Mouse (Mus musculus) gastrocnemius, adult 2 months (tissue): ENCODE data around the gene Krtcap3. TPM values are rescaled to one million over a fixed set of nuclear protein-coding genes. Genes with fewer than 3 reads are reported as not detected.
"Not testable (repeated sequence)": the region's sequence is repeated elsewhere in the genome, so short reads cannot be mapped to it uniquely, and the experiment has no call there.

Experiments used
- DNase-seq: peaks from one replicate; pipeline ENCODE4 v3.0.0; 2022
- H3K27ac ChIP-seq: fragments of 200-600 bp; 2 replicates; pipeline ENCODE4 v1.8.1; 2022; ENCODE audit warnings: mild to moderate bottlenecking
- H3K4me3 ChIP-seq: fragments of 200-600 bp; 2 replicates; pipeline ENCODE4 v1.8.1; 2022; ENCODE audit warnings: mild to moderate bottlenecking, moderate library complexity
- CTCF ChIP-seq: fragments of 200-600 bp; IDR thresholded peaks from 2 replicates; pipeline ENCODE4 v1.8.1; 2022; ENCODE audit warnings: antibody characterized with exemption, mild to moderate bottlenecking, moderate library complexity
- intact Hi-C: fragments of 180-260 bp; cut with DNase I; formaldehyde crosslinking; loops from one replicate; pipeline ENCODE4 v1.15.1; 2025
- long read RNA-seq, 2 experiments: library from polyadenylated mRNA; stranded (forward); transcript quantifications; one replicate each; pipeline ENCODE4 v2.0.0; 2021
- total RNA-seq, 2 experiments: library from RNA; stranded (reverse); gene quantifications; 2 replicates each; pipeline ENCODE4 v1.2.3; 2021

Gene Krtcap3
- 1 to 10 TPM; 1.5 to 2.0 TPM for total RNA-seq
- long read RNA-seq, experiment 1, result 0 reads
- long read RNA-seq, experiment 2, result 0 reads

- intact Hi-C loops, result no loop called here
- TF ChIP-seq CTCF, result no peak
- Histone ChIP-seq H3K4me3 (no peak within 1 kb of the TSS), H3K27ac (0 out of 2 replicates have a peak within 1 kb of the TSS, but pooled peaks have one; percentile 12)
- DNase-seq, result no peak
Measured at GRCm38 (mm10) chr5:31251541-31252101, at the start of gene Krtcap3. TSS of gene Krtcap3 (plus strand) at chr5:31251691.

DNA sequence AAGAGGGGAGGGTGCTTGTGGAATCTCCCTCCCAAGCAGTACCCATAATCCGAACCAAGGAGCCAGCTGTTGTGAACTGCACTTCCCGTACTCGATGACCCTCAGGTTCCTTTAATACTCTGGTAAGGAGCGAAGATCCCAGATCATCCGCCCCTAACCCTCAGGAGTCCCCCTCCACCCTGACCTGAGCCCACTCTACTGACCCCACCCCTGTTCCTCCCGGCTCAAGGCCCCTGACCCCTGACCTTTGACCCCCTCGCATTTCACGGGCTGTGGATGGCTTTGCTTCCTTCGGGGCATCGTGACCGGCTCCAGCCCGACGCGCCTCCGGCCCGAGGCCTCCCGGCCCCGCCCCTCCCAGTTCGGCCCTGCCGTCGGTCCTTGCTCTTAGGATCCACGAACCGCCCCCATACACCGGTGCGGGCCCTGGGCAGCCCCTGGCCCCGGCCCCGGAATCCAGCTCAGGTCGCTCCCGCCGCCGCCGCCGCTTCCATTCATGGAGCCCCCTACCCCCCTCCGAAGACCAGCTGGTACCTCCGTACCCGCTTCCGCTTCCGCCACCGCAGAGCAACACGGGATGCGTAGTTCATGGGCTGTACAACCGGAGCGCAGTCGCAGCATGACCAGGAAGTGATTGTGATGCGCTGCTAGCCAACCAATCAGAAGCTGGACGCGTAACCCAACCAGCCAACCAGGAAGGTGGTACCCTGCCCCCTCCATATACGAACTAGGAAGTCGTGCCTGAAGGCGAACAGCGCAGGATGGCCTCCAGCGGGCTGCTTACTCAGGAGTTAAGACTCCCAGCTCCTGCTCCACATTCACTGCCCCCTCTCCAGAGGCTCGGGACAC is 49.5 kb upstream of the Krtcap3 start, which contains the start of gene Zfp513:
Gene Zfp513, minus strand, starts transcription at position 562 of the 849 bp plus-strand sequence.
- DNase-seq, result peak; percentile 96
- intact Hi-C loops, result loop anchor here (2.0 kb wide), 1 partner anchor 19 kb away; the partner anchor contains the start of gene Ppm1g
- Histone ChIP-seq H3K27ac (peak within 1 kb of the TSS; percentile 93), H3K4me3 (peak within 1 kb of the TSS; percentile 91)
- TF ChIP-seq CTCF, result no peak

GRCm38 (mm10) chr5:31202933-31203332 is 48.6 kb upstream of the Krtcap3 start:
- TF ChIP-seq CTCF, result no peak
- Histone ChIP-seq H3K4me3 (peak overlapping the region; percentile 91), H3K27ac (peak overlapping the region; percentile 93)
- DNase-seq, result no peak
- intact Hi-C loops, result loop anchor here (2.0 kb wide), 1 partner anchor 18 kb away; the partner anchor contains the start of gene Ppm1g

DNA sequence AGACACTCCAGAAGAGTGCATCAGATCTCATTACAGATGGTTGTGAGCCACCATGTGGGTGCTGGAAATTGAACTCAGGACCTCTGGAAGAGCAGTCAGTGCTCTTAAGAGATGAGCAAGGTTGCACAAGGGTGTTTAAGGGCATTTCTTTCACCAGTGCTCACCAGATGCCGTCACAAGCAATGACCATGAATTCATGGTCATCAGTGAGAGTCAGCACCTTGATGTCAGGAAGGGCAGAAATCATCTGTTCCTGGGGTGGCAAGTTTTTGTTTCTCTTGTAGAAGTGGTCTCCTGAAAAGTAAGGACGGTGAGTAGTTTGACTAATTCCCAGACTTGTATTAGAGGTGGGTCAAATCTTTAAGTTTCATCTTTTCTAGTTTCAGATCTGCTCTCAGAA is 47.6 kb upstream of the Krtcap3 start:
- intact Hi-C loops, result loop anchor here (2.0 kb wide), 1 partner anchor 17 kb away; the partner anchor contains the start of gene Ppm1g
- Histone ChIP-seq H3K27ac (no peak overlapping the region), H3K4me3 (no peak overlapping the region)
- TF ChIP-seq CTCF, result no peak
- DNase-seq, result no peak

- intact Hi-C loops, result no loop called here
- no peak for DNase-seq
- TF ChIP-seq CTCF, result no peak
Measured at GRCm38 (mm10) chr5:31204421-31204820, 47.1 kb upstream of the Krtcap3 start.

GRCm38 (mm10) chr5:31216554-31216953 is 34.9 kb upstream of the Krtcap3 start:
- DNase-seq, H3K4me3 ChIP-seq: not testable (repeated sequence)

More at GRCm38 (mm10) chr5:31204421-31204820, 47.1 kb upstream of the Krtcap3 start:
- Histone ChIP-seq H3K27ac (no peak overlapping the region), H3K4me3 (no peak overlapping the region)

GRCm38 (mm10) chr5:31218294-31218693 is 33.2 kb upstream of the Krtcap3 start:
- DNase-seq, result no peak
- H3K4me3 ChIP-seq, result no peak overlapping the region
- intact Hi-C loops, result loop anchor here (5.0 kb wide), 1 partner anchor 109 kb away; no protein-coding TSS in a partner anchor
- H3K27ac ChIP-seq, result no peak overlapping the region
- no peak for TF ChIP-seq CTCF

More at GRCm38 (mm10) chr5:31216554-31216953, 34.9 kb upstream of the Krtcap3 start:
- intact Hi-C loops, result loop anchor here (5.0 kb wide), 1 partner anchor 111 kb away; no protein-coding TSS in a partner anchor
- H3K27ac ChIP-seq, result not testable (repeated sequence)

DNA sequence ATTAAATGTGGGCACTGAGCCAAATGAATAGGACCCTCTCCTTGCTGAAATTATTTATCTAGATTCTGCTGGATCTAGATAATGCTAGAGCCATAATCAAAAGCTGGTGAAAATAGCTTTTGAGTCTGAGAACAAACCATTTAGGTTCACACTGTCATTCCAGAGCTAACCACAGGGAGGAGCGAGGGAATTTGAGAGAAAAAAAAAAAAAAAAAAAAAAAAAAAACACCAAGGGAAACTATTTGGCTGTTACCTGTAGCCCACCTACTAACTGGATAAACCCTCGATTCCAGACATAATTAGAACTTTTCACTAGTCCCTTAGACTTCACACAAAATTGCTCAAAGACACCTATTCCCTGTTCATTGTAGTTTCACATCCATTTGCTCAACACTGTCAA is 32.4 kb upstream of the Krtcap3 start:
- Histone ChIP-seq H3K27ac (peak overlapping the region; percentile 96), H3K4me3 (peak overlapping the region; percentile 98)
- peak; percentile 51 for TF ChIP-seq CTCF
- intact Hi-C loops, result loop anchor here (5.0 kb wide), 1 partner anchor 108 kb away; no protein-coding TSS in a partner anchor
- DNase-seq, result no peak

DNA sequence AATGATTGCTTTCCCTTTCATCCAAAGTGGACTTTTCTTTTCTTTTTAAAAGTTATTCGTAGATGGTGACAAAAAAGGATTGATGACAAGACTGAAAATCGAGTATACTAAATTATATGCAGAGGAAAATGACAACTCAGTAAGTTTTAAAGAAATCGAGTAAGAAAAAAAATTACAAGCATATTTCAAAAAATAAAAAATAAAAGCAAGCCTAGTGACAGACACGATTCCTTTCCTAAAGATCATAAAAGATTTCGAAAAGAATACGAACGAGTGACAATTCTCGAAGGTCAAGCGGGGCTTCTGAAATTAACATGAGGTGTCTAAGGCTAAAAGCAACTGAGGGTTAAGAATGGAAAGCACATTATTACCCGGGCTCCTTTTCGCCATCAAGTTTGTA is 32.0 kb upstream of the Krtcap3 start:
- TF ChIP-seq CTCF, result no peak
- no peak for DNase-seq
- Histone ChIP-seq H3K27ac (peak overlapping the region; percentile 96), H3K4me3 (peak overlapping the region; percentile 98)
- intact Hi-C loops, result loop anchor here (5.0 kb wide), 1 partner anchor 108 kb away; no protein-coding TSS in a partner anchor

DNA sequence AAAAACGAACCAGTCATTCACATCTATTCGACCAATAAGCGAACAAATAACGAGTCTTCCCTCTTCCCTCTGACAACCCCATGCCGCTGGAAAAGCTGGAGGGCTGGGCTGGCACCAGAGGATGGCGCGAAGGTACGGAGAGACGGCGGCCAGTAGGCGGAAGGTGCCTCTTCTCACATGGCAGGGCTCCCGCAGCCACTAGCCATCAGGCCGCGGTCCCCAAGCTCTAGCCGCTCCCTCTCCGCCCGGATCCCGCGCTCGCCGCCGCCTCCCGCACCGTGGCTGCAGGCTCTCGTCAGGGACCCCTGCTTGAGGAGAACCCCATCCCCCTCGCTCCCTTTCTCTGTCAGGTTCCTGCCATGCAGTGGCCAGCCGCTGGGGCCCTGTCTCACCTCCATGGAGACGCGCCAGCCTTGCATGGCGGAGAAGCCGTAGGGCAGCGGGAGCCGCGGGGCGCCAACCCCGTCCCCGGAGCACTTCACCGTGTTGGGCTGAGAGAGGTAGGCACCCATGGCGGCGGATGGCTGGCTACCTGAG is 31.5 kb upstream of the Krtcap3 start:
- peak overlapping the region; percentile 96 for H3K27ac ChIP-seq
- peak overlapping the region; percentile 98 for H3K4me3 ChIP-seq
- DNase-seq, result peak; percentile 76
- TF ChIP-seq CTCF, result no peak
- intact Hi-C loops, result loop anchor here (2.0 to 5.0 kb wide), 4 partner anchors 17 to 107 kb away; partner anchors contain the start of genes Gm9970, Gtf3c2, Nrbp1 and Zfp513

- peak; percentile 10; the same call in 1 of the 2 replicates for TF ChIP-seq CTCF
- Histone ChIP-seq H3K27ac (peak within 1 kb of the TSS; percentile 96), H3K4me3 (peak within 1 kb of the TSS; percentile 98)
- peak; percentile 99 for DNase-seq
- intact Hi-C loops, result loop anchor here (2.0 to 5.0 kb wide), 3 partner anchors 18 to 38 kb away; partner anchors contain the start of genes Gm9970, Gtf3c2, Nrbp1 and Zfp513
Measured at GRCm38 (mm10) chr5:31220448-31221303, 30.8 kb upstream of the Krtcap3 start, which contains the start of gene Ppm1g. TSS of gene Ppm1g (minus strand) at chr5:31220687.
